Mouse (Mus musculus) embryonic stem cell, embryonic (primary cell): ENCODE results near the gene Ddx28.

Source experiments
- CTCF ChIA-PET, 4 experiments: fragments of 300-600 bp in 2 of 4; fragments of 350-600 bp in 2 of 4; sonication (Branson Sonifier 250); formaldehyde crosslinking; loops; one replicate each; lab custom pipeline; 2022; ENCODE audit warnings: inconsistent platforms in 2 of 4; lab: Charles Lee
- POLR2A ChIA-PET, 4 experiments: fragments of 300-600 bp in 2 of 4; fragments of 350-600 bp in 2 of 4; sonication (Branson Sonifier 250); formaldehyde crosslinking; loops; one replicate each; lab custom pipeline; 2022; ENCODE audit warnings: antibody characterized with exemption in 4 of 4, inconsistent platforms in 1 of 4; lab: Charles Lee

The Ddx28 gene

GRCm38 (mm10) chr8:106011643-106011986 is at the start of gene Ddx28:
Gene Ddx28, minus strand, starts transcription at chr8:106011882.
- ChIA-PET POLR2A (interaction anchor here in 3 of 4 experiments (0.6 to 1.6 kb wide), 17 partner anchors 10 to 591 kb away, joined by 3 to 22 read pairs (median 4); partner anchors contain the start of genes Pskh1 (in 2 of the 3), Thap11 (in 1 of the 3) and Tppp3 (in 1 of the 3)), CTCF (interaction anchor here in 2 of 4 experiments (0.6 to 0.7 kb wide), 7 partner anchors 81 to 1020 kb away, joined by 3 to 14 read pairs (median 7); no protein-coding TSS in a partner anchor)

GRCm38 (mm10) chr8:106060521-106060920 is 48.8 kb upstream of the Ddx28 start:
- ChIA-PET CTCF (interaction anchor here in 1 of 4 experiments (1.2 to 3.2 kb wide), 2 partner anchors 14 to 16 kb away, joined by 3 to 9 read pairs; no protein-coding TSS in a partner anchor), POLR2A (interaction anchor here in 3 of 4 experiments (0.9 to 4.7 kb wide), 14 partner anchors 7 to 233 kb away, joined by 3 to 56 read pairs (median 8); partner anchors contain the start of genes Ddx28 (in 1 of the 3), Ranbp10 (in 1 of the 3) and Tsnaxip1 (in 1 of the 3))

- CTCF ChIA-PET = interaction anchor here in 3 of 4 experiments (1.2 to 3.2 kb wide), 4 partner anchors 13 to 129 kb away, joined by 3 to 9 read pairs (median 4); no protein-coding TSS in a partner anchor
- POLR2A ChIA-PET = interaction anchor here in 3 of 4 experiments (0.5 to 4.7 kb wide), 40 partner anchors 8 to 1133 kb away, joined by 3 to 56 read pairs (median 4); partner anchors contain the start of genes Ranbp10 (in 2 of the 3), Ddx28 (in 1 of the 3), Pla2g15 (in 1 of the 3) and Pskh1 (in 1 of the 3)
Measured at GRCm38 (mm10) chr8:106059613-106060371, 48.1 kb upstream of the Ddx28 start.

- POLR2A ChIA-PET = interaction anchor here in 3 of 4 experiments (0.6 to 4.7 kb wide), 52 partner anchors 9 to 1133 kb away, joined by 3 to 56 read pairs (median 4); partner anchors contain the start of genes Ranbp10 (in 2 of the 3), Ddx28 (in 1 of the 3), Nutf2 (in 1 of the 3) and Pla2g15 (in 1 of the 3)
- CTCF ChIA-PET = interaction anchor here in 3 of 4 experiments (0.7 to 3.2 kb wide), 5 partner anchors 12 to 129 kb away, joined by 3 to 9 read pairs (median 3); no protein-coding TSS in a partner anchor
Measured at GRCm38 (mm10) chr8:106058731-106059612, 47.3 kb upstream of the Ddx28 start, which contains the start of gene Nfatc3. Gene Nfatc3, plus strand, starts transcription at chr8:106058840.

GRCm38 (mm10) chr8:106056455-106056982 is 44.8 kb upstream of the Ddx28 start:
- CTCF ChIA-PET = interaction anchor here in 1 of 4 experiments (0.6 kb wide), 1 partner anchor 166 kb away, joined by 3 read pairs; no protein-coding TSS in a partner anchor
- POLR2A ChIA-PET = interaction anchor here (0.7 to 3.1 kb wide), 7 partner anchors 9 to 268 kb away, joined by 3 to 14 read pairs (median 4); no protein-coding TSS in a partner anchor

- ChIA-PET POLR2A (interaction anchor here (0.7 to 3.1 kb wide), 20 partner anchors 8 to 336 kb away, joined by 3 to 26 read pairs (median 4); partner anchors contain the start of genes Esrp2 (in 1 of the 4), Nutf2 (in 1 of the 4) and Pla2g15 (in 1 of the 4)), CTCF (interaction anchor here in 2 of 4 experiments (0.5 to 1.0 kb wide), 3 partner anchors 22 to 44 kb away, joined by 3 to 4 read pairs (median 3); no protein-coding TSS in a partner anchor)
Measured at GRCm38 (mm10) chr8:106055038-106055437, 43.4 kb upstream of the Ddx28 start.

GRCm38 (mm10) chr8:106054190-106054811 is 42.6 kb upstream of the Ddx28 start:
- CTCF ChIA-PET = interaction anchor here in 3 of 4 experiments (0.5 to 1.0 kb wide), 6 partner anchors 15 to 44 kb away, joined by 3 to 10 read pairs (median 4); no protein-coding TSS in a partner anchor
- POLR2A ChIA-PET = interaction anchor here in 3 of 4 experiments (0.6 to 3.1 kb wide), 21 partner anchors 9 to 346 kb away, joined by 3 to 26 read pairs (median 3); partner anchors contain the start of genes Nutf2 (in 3 of the 3), Enkd1 (in 1 of the 3) and Esrp2 (in 1 of the 3)

GRCm38 (mm10) chr8:106052510-106053089 is 40.9 kb upstream of the Ddx28 start:
- ChIA-PET POLR2A (no interaction called here), CTCF (interaction anchor here in 1 of 4 experiments (1.0 kb wide), 1 partner anchor 28 kb away, joined by 3 read pairs; no protein-coding TSS in a partner anchor)

GRCm38 (mm10) chr8:106051068-106051467 is 39.4 kb upstream of the Ddx28 start:
- ChIA-PET POLR2A (interaction anchor here in 1 of 4 experiments (0.6 to 1.3 kb wide), 2 partner anchors 17 to 252 kb away, joined by 3 read pairs; no protein-coding TSS in a partner anchor), CTCF (no interaction called here)

- ChIA-PET POLR2A (interaction anchor here in 2 of 4 experiments (0.7 to 4.0 kb wide), 5 partner anchors 9 to 18 kb away, joined by 3 to 52 read pairs (median 3); partner anchors contain the start of gene Nfatc3 (in 2 of the 2)), CTCF (no interaction called here)
Measured at GRCm38 (mm10) chr8:106049840-106050239, 38.2 kb upstream of the Ddx28 start.

- ChIA-PET POLR2A (interaction anchor here in 3 of 4 experiments (0.6 to 4.0 kb wide), 10 partner anchors 8 to 148 kb away, joined by 3 to 52 read pairs (median 5); partner anchors contain the start of genes Nfatc3 (in 3 of the 3) and Pskh1 (in 1 of the 3)), CTCF (interaction anchor here in 1 of 4 experiments (1.2 kb wide), 1 partner anchor 8 kb away, joined by 3 read pairs; no protein-coding TSS in a partner anchor)
Measured at GRCm38 (mm10) chr8:106047854-106048630, 36.4 kb upstream of the Ddx28 start.

GRCm38 (mm10) chr8:106046872-106047559 is 35.3 kb upstream of the Ddx28 start:
- CTCF ChIA-PET = interaction anchor here in 2 of 4 experiments (0.7 to 0.8 kb wide), 2 partner anchors 13 to 472 kb away, joined by 3 read pairs; no protein-coding TSS in a partner anchor
- POLR2A ChIA-PET = interaction anchor here in 3 of 4 experiments (0.7 to 4.0 kb wide), 14 partner anchors 8 to 167 kb away, joined by 3 to 52 read pairs (median 4); partner anchors contain the start of genes Nfatc3 (in 3 of the 3), Edc4 (in 1 of the 3) and Pskh1 (in 1 of the 3)

GRCm38 (mm10) chr8:106044151-106044550 is 32.5 kb upstream of the Ddx28 start:
- POLR2A ChIA-PET = interaction anchor here in 3 of 4 experiments (0.6 to 2.7 kb wide), 12 partner anchors 10 to 32 kb away, joined by 3 to 26 read pairs (median 5); partner anchors contain the start of genes Ddx28 (in 1 of the 3) and Nfatc3 (in 1 of the 3)
- CTCF ChIA-PET = interaction anchor here in 1 of 4 experiments (0.5 kb wide), 1 partner anchor 52 kb away, joined by 3 read pairs; no protein-coding TSS in a partner anchor

- POLR2A ChIA-PET = interaction anchor here in 3 of 4 experiments (0.7 to 2.7 kb wide), 7 partner anchors 9 to 472 kb away, joined by 3 to 26 read pairs (median 3); no protein-coding TSS in a partner anchor
- CTCF ChIA-PET = interaction anchor here in 3 of 4 experiments (0.6 to 0.7 kb wide), 5 partner anchors 15 to 139 kb away, joined by 3 to 6 read pairs (median 4); no protein-coding TSS in a partner anchor
Measured at GRCm38 (mm10) chr8:106043055-106043454, 31.4 kb upstream of the Ddx28 start.
